Mouse (Mus musculus): ENCODE results near the gene Gm6217. TPM values are rescaled to one million over a fixed set of nuclear protein-coding genes. Genes with fewer than 3 reads are reported as not detected.

Gene Gm6217
- not detected for polyA plus RNA-seq (2017; shearing (Covaris generic))

GRCm38 (mm10) chr1:82931326-82931725, at the start of gene Gm6217:
Gene Gm6217, minus strand, starts transcription at chr1:82931399.

GRCm38 (mm10) chr1:82959870-82960385, 28.7 kb upstream of the Gm6217 start, which contains the start of gene Gm47955:
Gene Gm47955, plus strand, starts transcription at chr1:82960286.

GRCm38 (mm10) chr1:82955913-82956312, 24.7 kb upstream of the Gm6217 start, which contains the start of gene Gm7544:
Gene Gm7544, minus strand, starts transcription at chr1:82956013.

GRCm38 (mm10) chr1:82943295-82943694, 12.1 kb upstream of the Gm6217 start, which contains the start of gene A030003K21Rik:
Gene A030003K21Rik, minus strand, starts transcription at chr1:82943388.

GRCm38 (mm10) chr1:82924650-82925049, 6.5 kb downstream of the Gm6217 start, which contains the start of gene A030014E15Rik:
Gene A030014E15Rik, plus strand, starts transcription at chr1:82924917.

GRCm38 (mm10) chr1:82913025-82913424, 18.2 kb downstream of the Gm6217 start, which contains the start of gene A030005L19Rik:
Gene A030005L19Rik, plus strand, starts transcription at chr1:82913325.

Other genes starting within 250 kb of the Gm6217 start
- gene Mff, start 206.5 kb downstream of the Gm6217 start, polyA plus RNA-seq (2017; shearing (Covaris generic)) = 166 TPM
- not detected for gene Tm4sf20, start 162.9 kb downstream of the Gm6217 start, polyA plus RNA-seq (2017; shearing (Covaris generic))
- gene Gm47791, start 160.2 kb downstream of the Gm6217 start, polyA plus RNA-seq (2017; shearing (Covaris generic)) = not detected
- 128 TPM for gene Agfg1, start 91.9 kb downstream of the Gm6217 start, polyA plus RNA-seq (2017; shearing (Covaris generic))
- gene A030005L19Rik, start 18.1 kb downstream of the Gm6217 start, polyA plus RNA-seq (2017; shearing (Covaris generic)) = not detected
- not detected for gene A030014E15Rik, start 6.5 kb downstream of the Gm6217 start, polyA plus RNA-seq (2017; shearing (Covaris generic))
- gene A030003K21Rik, start 12.0 kb upstream of the Gm6217 start, polyA plus RNA-seq (2017; shearing (Covaris generic)) = not detected
- not detected for gene Gm7544, start 24.6 kb upstream of the Gm6217 start, polyA plus RNA-seq (2017; shearing (Covaris generic))
- not detected for gene Gm47955, start 28.9 kb upstream of the Gm6217 start, polyA plus RNA-seq (2017; shearing (Covaris generic))
- gene Gm47959, start 69.1 kb upstream of the Gm6217 start, polyA plus RNA-seq (2017; shearing (Covaris generic)) = not detected
- 0.20 TPM for gene Slc19a3, start 107.0 kb upstream of the Gm6217 start, polyA plus RNA-seq (2017; shearing (Covaris generic))
- not detected for gene Krtap28-10, start 111.1 kb upstream of the Gm6217 start, polyA plus RNA-seq (2017; shearing (Covaris generic))
- not detected for gene Gm47969, start 113.5 kb upstream of the Gm6217 start, polyA plus RNA-seq (2017; shearing (Covaris generic))
- 0.71 TPM for gene A030005K14Rik, start 128.0 kb upstream of the Gm6217 start, polyA plus RNA-seq (2017; shearing (Covaris generic))
- not detected for gene Krtap28-13, start 129.5 kb upstream of the Gm6217 start, polyA plus RNA-seq (2017; shearing (Covaris generic))
- gene Ccl20, start 185.4 kb upstream of the Gm6217 start, polyA plus RNA-seq (2017; shearing (Covaris generic)) = not detected
- gene Daw1, start 228.4 kb upstream of the Gm6217 start, polyA plus RNA-seq (2017; shearing (Covaris generic)) = not detected